Mouse (Mus musculus) activated CD4-positive, CD25-positive, alpha-beta regulatory T cell, adult 9 weeks (primary cell): ENCODE measurements around the gene Acat2. TPM values are rescaled to one million over a fixed set of nuclear protein-coding genes. Genes with fewer than 3 reads are reported as not detected.

Experiments
- polyA plus RNA-seq: library from polyadenylated mRNA; unstranded; fragments of 100-300 nt; shearing (Covaris generic); gene quantifications from one replicate; pipeline ENCODE4 v1.2.1, GENCODE M21; 2017

Gene Acat2
- polyA plus RNA-seq, result 40.7 TPM

DNA sequence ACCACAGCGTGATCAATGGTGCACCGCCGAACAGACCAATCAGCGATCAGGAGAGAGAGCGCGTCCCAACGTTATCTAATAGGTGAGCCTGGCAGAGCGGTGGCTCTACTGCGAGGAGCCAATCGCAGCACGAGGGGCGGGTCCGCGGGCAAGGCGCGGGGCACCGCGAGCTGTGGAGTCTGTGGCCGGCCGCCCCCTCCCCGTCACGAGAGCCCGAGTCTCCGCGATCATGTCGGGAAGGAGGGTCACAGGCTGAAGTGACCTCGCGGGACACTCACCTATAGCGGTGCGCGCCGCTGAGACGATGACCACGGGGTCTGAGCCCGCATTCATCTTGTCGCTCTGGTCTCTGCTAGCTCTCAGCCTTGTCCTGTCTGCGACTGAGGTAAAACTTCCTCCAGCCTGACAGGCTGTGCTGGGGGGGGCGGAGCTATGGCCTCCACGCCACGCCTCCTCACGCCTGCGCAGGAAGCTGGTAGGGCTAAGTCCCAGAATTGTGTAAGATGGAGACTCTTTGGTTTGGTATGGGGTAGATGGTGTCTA, at the start of gene Acat2:
Gene Acat2 (minus strand): TSS at position 417 of the 543 bp plus-strand sequence.

DNA sequence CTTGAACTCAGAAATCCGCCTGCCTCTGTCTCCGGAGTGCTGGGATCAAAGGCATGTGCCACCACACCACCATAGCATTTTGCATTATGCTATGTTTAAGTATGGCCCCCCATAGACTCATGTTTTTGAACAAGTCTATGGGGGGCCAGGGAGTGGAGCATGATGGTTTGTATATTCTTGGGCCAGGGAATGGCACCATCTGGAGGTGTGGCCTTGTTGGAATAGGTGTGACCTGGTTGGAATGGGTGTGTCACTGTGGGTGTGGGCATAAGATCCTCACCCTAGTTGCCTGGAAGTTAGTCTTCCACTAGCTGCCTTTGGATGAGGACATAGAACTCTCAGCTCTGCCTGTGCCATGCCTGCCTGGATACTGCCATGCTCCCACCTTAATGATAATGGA, 46.0 kb upstream of the Acat2 start, which contains the start of gene Sod2:
Gene Sod2 (plus strand): TSS at position 301 of the 400 bp plus-strand sequence.

DNA sequence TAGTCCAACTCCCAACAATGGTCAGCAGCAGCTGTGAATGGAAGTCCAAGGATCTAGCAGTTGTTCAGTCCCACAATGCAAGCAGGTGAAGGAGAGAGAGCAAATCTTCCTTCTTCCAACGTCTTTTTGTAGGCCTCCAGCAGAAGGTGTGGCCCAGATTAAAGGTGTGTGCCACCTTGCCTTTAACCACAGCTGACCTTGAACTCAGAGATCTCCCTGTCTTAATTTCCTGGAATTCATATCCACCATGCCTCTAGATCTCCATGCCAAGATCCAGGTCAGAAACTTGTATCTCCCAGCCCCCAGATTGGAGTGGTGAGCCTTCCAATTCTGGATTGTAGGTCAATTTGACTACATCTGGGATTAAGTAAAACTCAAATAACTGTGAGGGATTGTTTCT, 33.5 kb upstream of the Acat2 start, which contains the start of gene Wtap:
Gene Wtap (minus strand): TSS at position 101 of the 400 bp plus-strand sequence.

DNA sequence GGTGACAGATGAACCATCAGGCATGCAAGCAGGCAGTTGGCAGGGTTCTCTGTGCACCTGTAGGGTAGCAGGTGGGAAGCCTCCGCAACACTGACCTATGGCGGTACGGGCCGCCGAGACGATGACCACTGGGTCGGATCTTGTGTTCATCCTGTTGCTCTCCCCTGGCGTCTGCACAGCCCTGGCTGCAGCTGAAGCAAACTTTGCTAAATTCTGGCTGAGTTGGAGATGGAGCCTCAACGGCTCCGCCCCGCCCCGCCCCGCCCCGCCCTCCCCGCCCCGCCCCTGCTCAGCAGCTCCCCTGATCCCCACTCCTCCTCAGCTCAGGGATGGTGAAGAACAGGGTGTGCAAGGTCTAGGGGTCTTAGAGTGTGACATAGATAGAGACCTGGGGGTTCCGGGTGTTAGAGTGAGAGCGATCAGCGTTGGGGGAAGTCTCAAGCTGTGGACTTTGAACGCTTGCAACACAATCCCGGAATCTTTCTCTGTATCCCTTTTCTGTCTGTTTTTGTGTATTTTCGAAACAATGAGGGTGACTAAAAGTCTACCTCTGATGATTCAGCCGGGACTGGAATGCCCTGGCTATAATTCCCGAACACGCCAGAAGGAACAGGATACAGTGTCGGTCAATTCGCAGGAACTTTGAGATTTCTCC, 20.3 kb downstream of the Acat2 start, which contains the start of gene Acat3:
Gene Acat3 (minus strand): TSS at position 450 of the 655 bp plus-strand sequence.

DNA sequence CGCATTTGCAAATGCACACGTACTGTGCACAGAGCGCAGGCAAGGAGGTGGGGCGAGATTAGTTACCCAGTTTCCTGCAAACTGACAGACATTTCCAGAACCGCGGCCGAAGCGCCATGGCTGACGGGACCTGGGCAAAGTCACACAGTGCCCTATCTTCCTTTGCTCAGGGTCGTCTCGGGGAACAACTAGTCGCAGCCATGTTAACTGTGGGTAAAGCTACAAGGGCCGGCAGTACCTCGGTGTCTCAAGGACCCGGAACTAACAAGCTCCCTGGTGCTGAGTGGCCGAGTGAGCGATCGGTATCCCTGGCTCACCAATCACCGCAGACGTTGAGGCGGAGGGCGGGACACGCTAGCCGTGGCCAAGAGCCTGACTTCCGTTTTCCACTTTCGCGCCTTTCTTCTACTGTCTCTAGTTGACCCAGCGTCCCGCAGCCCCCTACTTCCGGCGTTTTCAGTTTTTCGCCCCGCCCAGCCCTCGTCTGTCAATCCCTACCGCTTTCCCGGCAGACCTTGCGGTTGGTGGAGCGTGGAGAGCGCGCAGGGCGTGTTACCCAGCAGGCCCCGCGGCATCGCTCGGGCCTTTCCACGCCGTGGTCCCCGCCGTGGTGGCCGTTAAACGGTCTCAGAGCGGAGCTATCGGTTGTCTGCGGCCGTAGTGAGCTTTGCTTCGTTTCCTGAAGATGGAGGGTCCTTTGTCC, 44.5 kb downstream of the Acat2 start, which contains the start of gene Mrpl18:
Gene Mrpl18 (minus strand): TSS at position 465 of the 703 bp plus-strand sequence.

DNA sequence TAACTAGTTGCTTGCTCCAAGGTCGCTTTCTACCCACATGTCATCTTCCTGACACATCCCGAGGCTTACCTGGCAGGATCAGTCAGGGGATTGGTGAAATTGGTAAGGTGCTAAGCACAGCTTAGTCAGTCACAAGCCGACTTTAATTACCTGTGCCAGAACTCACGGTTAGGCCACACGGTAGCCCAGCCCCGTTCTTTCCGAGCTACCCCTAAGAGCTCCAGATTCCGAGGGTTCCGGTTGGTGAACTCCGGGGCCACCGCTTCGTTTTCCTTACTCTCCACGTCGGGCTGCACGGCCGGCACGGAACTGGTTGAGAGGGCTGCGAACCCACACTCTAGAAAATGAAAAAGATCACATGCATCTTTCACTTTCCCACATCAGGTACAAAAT, 45.1 kb downstream of the Acat2 start, which contains the start of gene Tcp1:
Gene Tcp1 (plus strand): TSS at position 214 of the 393 bp plus-strand sequence.

DNA sequence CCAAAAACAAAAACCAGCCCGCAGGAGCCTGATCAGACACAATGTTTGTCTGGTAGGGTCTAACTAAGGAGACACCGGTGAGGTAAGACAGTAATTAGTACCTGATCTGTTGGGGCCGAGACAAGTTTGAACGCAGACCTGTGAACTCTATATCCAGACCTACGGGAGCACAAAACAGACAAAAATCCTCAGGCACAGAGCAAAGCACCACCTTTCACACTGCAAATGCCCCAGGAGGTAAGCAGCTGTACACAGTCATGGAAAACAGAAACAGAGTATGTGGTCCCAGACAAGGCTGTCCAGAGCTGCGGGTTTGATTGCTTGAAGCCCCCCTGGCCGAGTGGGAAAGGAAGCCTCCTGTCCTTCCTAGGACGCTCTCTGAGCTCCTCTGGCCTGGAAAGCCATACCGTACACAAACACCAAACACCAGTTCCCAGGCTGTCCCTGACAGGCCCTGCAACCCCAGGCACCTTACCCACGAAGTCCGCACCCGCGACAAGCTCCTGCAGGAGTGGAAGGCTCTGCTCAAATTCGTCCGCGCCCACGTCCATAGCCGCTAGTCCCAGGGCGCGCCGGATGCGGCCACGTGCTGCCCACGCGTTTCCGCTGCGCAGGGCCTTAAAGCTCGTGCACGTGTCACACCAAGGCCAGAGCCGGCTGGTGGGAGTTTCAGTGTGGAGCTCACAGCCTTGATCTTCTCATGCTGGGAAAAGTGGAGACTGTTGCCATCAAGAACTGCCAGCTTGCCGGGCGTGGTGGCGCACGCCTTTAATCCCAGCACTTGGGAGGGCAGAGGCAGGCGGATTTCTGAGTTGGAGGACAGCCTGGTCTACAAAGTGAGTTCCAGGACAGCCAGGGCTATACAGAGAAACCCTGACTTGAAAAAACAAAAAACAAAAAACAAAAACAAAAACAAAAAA, 50.9 kb downstream of the Acat2 start, which contains the start of gene Pnldc1:
Gene Pnldc1 (minus strand): TSS at position 870 of the 920 bp plus-strand sequence.

Other genes with a start within 250 kb of the Acat2 start
- 36.0 TPM for gene Igf2r, start 191.1 kb downstream of the Acat2 start, polyA plus RNA-seq
- gene Mas1, start 92.6 kb downstream of the Acat2 start, polyA plus RNA-seq, result not detected
- not detected for gene Mrgprh, start 84.7 kb downstream of the Acat2 start, polyA plus RNA-seq
- gene Pnldc1, start 50.5 kb downstream of the Acat2 start, polyA plus RNA-seq, result 0.75 TPM
- gene Tcp1, start 45.0 kb downstream of the Acat2 start, polyA plus RNA-seq, result 263 TPM
- 134 TPM for gene Mrpl18, start 44.4 kb downstream of the Acat2 start, polyA plus RNA-seq
- gene Acat3, start 20.1 kb downstream of the Acat2 start, polyA plus RNA-seq, result 0.33 TPM
- gene Wtap, start 33.4 kb upstream of the Acat2 start, polyA plus RNA-seq, result 22.3 TPM
- 121 TPM for gene Sod2, start 46.1 kb upstream of the Acat2 start, polyA plus RNA-seq
- gene Gpr31b, start 91.5 kb upstream of the Acat2 start, polyA plus RNA-seq, result not detected
- gene Tcp10b, start 100.4 kb upstream of the Acat2 start, polyA plus RNA-seq, result not detected
- not detected for gene Unc93a, start 171.1 kb upstream of the Acat2 start, polyA plus RNA-seq